Mouse (Mus musculus) gastrocnemius, postnatal 14 days (tissue): ENCODE data around the gene G530012D18Rik. TPM values are rescaled to one million over a fixed set of nuclear protein-coding genes. Genes with fewer than 3 reads are reported as not detected.
A peak's percentile ranks its signal among the peaks of the same experiment; 100 is the strongest.
"Not testable (repeated sequence)": the region's sequence is repeated elsewhere in the genome, so short reads cannot be mapped to it uniquely, and the experiment has no call there.

ENCODE experiments used
- DNase-seq: peaks from one replicate; pipeline ENCODE4 v3.0.0; 2021; ENCODE audit warnings: mixed read lengths
- intact Hi-C: fragments of 180-260 bp; cut with DNase I; formaldehyde crosslinking; loops from one replicate; pipeline ENCODE4 v1.15.1; 2025; ENCODE audit warnings: low total_unique reads
- long read RNA-seq, 2 experiments: library from polyadenylated mRNA; stranded (forward); transcript quantifications; one replicate each; pipeline ENCODE4 v2.0.0; 2021
- total RNA-seq, 2 experiments: library from RNA; stranded (reverse); gene quantifications; 2 replicates each; pipeline ENCODE4 v1.2.3; 2021

G530012D18Rik gene
- not detected for total RNA-seq
- long read RNA-seq, experiment 1, result 0 reads
- long read RNA-seq, experiment 2, result 0 reads

DNA sequence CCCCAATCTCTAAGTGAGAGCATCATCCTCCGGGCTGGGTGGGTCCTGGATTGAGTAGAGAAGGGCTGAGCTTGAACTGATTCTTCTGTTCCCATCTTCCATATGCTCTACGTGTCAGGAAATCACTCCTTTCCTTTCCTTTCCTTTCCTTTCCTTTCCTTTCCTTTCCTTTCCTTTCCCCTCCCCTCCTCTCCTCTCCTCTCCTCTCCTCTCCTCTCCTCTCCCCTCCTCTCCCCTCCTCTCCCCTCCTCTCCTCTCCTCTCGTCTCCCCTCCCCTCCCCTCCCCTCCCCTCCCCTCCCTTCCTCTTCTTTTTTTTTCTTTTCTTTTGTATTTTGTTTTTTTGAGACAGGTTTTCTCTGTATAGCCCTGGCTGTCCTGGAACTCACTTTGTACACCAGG lies at the start of gene G530012D18Rik:
Gene G530012D18Rik, plus strand, starts transcription at position 301 of the 400 bp plus-strand sequence.
- DNase-seq, intact Hi-C loops: not testable (repeated sequence)

GRCm38 (mm10) chr1:85526401-85526800 lies 49.1 kb upstream of the G530012D18Rik start:
- DNase-seq, result not testable (repeated sequence)

DNA sequence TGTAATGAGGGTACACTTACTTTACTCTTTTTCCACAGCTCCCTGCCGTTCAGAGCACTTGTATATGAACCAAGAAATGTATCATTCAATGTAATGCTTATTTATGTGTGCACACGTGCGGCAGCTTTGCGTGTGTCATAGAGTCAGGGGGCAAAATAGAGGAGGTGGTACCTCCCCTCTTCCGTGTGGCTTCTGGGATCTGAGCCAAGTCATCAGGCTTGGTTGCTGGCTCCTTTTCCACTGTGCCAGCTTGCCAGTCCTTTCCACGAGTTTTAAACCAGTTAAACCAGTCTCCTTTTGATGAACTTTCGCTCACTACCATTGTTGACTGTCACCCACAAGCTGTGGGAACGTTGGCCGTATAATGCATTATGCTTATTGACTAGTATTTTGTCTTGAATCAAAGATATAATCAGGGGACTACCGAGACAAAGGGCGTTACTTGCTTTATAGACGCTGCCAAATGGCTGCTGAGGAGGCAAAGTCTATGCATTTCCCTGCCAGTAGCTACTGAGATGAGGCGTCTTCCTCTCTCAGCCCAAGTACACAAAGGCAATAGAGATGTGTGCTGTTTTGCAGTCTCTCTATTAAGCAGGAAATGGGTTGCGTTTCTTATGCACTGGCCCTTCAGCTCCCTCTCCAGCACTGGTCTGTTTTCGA lies 46.9 kb upstream of the G530012D18Rik start:
- DNase-seq, intact Hi-C loops: not testable (repeated sequence)

More at GRCm38 (mm10) chr1:85526401-85526800, 49.1 kb upstream of the G530012D18Rik start:
- intact Hi-C loops, result not testable (repeated sequence)

DNA sequence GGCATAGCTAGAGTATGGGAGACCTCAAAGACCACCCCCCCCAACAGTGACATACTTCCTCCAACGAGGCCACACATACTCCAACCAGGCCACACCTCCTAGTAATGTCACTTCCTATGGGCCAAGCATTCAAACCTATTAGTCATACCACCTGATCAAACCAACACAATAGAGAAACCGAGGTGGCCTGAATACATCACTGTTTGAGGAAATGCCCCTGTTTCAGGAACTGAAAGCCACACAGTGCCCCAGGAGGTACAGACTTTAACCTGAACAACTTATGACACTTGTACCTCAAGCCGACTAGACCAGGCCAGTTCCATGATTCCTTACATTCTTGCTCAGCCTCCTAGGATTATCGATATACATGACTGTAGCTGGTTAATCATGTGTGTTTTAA lies 31.7 kb upstream of the G530012D18Rik start:
- intact Hi-C loops, DNase-seq: not testable (repeated sequence)

DNA sequence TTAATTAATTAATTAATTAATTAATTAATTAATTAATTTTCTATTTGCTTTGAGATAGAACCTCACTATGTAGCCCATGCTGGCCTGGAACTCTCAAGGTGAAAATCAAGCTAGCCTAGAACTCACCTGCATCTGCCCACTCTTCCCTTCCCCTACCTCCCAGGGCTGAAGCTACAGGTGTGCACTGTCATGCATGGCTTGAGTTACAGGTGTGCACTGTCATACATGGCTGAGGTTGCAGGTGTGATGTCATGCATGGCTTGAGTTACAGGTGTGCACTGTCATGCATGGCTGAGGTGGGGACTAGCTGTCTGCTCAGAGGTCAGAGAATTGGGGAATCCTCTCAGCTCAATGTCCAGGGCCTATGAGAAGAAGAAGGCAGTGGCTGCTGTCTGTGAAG lies 29.0 kb upstream of the G530012D18Rik start:
- DNase-seq, intact Hi-C loops: not testable (repeated sequence)

DNA sequence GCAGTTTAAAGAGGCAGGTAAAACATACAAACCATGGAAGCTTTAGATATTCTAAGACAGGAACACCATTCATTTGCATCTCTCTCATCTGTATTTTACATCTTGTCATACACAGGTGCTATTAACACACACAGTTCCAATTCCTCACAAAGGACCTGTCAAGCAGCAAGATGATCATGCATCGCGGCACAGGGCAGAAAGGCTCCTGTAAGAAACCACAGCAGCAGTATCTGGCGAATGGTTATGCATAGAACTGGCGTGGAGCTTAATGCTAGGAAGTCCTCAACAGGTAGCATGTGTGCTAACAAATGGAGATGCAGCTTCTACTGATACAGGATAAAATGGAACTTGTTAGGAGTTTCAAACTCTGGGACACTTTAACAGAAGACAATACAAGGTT lies 20.2 kb upstream of the G530012D18Rik start:
- DNase-seq, result peak; percentile 7

GRCm38 (mm10) chr1:85573554-85573953 lies 1.9 kb upstream of the G530012D18Rik start:
- DNase-seq, intact Hi-C loops: not testable (repeated sequence)

More for the DNA sequence above, 20.2 kb upstream of the G530012D18Rik start:
- intact Hi-C loops, result not testable (repeated sequence)

DNA sequence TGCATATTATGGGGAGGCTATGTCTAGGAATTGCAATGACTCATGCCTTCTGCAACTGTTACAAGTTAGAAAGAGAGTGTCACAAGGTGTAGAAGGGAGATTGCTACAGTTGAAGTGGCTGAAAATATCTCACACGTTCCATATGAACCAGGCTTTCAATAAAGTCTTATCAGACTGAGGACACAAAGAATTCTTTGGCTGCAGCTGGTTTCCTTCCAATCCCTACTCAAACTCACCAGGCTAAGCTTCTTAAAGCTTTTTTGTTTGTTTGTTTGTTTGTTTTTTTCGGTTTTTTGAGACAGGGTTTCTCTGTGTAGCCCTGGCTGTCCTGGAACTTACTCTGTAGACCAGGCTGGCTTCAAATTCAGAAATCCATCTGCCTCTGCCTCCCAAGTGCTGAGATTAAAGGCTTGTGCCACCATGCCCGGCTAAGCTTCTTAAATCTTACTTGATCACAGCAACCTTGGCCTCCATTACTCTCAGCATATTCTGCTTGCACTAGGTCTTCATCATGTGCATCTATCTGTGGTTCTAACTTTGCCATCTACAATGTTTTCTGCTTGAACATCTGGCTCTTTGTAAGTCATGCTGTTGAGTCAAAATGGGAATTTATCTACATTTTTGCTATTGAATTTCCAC lies 3.0 kb downstream of the G530012D18Rik start:
- DNase-seq, intact Hi-C loops: not testable (repeated sequence)

DNA sequence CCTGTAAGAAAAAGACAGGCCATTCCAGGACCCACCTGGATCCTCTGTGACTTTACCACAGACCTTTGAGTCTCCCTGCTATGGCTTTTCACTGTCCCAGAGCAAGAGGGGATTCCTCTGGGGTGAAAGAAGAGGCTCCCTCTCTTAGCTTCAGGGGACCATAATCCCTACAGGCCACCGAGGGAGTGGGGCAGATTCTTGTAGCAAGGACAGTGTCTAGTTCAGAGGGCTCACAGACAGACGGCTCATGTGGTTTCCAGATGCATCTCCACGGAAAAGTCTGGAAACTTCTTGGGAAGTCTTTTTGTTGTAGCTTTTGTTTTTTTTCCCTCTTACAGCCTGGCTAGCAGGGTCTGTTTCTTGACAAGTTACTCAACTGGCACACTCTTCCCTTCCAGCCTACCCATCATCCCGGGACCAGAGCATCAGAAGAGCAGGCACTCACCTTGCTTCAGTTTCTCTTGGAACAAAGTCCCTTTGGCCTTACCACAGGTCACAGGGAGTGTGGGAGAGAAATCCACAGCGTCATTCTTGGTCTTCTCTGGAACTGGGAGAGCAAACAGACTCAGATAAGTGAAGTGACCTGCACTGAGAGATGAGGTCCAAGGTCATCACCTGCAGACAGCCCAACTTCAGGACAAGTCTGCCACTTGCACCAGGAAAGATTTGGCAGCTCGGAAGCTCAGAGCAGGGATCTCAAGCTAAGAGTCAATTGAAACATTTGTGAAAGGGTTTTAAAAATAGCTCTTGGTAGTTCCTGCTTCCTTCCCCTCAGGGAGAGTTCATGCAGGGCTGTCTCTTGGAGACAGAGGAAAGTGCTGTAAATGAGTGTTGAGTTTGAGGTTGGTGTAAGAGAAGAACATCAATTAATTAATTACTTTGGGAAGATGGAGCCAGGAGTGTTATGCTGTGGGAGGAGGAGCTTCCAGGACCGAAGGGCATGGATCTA lies 4.0 kb downstream of the G530012D18Rik start:
- intact Hi-C loops, DNase-seq: not testable (repeated sequence)

- intact Hi-C loops, DNase-seq: not testable (repeated sequence)
Measured at GRCm38 (mm10) chr1:85580148-85580534, 4.7 kb downstream of the G530012D18Rik start.

- intact Hi-C loops, DNase-seq: not testable (repeated sequence)
Measured at GRCm38 (mm10) chr1:85580578-85580977, 5.1 kb downstream of the G530012D18Rik start.

DNA sequence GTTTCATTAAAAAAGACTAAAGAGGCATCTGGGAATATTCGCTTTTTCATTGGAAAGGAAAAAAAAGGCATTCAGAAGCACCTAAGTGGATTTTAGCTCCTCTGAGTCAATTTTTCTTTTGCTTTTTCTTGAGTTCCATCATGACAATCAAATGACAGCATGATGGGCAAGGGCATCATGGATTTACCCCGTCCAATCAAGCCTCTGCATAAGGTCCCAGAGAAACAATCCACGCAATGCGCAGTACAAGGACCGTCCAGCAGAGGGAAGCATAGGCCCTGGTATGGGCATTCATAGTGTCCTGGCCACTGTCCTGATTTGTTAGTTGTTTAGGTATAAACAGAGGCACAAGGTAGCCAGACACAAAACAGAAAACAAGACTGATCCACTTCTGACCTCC lies 6.0 kb downstream of the G530012D18Rik start:
- intact Hi-C loops, DNase-seq: not testable (repeated sequence)

- DNase-seq, intact Hi-C loops: not testable (repeated sequence)
Measured at GRCm38 (mm10) chr1:85588697-85589096, 13.2 kb downstream of the G530012D18Rik start.

- intact Hi-C loops, result not testable (repeated sequence)
Measured at GRCm38 (mm10) chr1:85592526-85592925, 17.1 kb downstream of the G530012D18Rik start.

DNA sequence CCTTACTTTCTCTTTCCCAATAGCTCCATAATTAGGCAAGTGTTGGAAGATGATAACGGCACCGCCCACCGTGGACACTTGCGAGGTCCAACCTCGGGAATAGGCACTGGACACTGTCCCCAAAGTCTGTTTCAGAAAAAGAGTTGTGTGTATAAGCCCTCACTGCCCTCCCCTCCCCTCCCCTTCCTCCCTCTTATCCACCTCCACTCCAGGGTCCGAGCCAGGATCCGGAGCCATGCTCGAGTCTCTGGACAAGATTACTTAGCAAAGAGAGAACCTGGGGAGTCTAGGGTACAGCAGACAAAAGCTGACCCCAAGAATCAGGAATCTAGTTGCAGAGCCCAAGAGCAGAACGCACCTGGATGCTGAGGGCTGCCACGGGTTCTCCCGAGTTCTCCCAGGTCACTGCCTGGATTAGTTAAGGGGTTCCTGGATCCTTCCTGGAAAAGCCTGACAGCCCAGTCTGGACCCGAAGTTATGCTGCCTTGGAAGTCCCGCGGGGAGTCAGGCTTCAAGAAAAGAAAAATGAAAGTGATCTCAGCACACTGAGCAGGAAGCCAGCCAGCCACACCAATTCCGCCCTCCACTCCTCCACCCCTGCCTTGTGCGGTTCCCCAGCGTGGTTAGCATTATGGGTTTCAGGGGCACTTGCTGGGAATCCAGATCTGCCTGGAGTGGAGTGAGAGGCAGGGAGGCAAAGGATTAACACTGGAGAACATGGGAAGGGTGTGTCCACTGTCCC lies 23.0 kb downstream of the G530012D18Rik start, which contains the start of gene Sp110:
Gene Sp110, minus strand, starts transcription at position 547 of the 742 bp plus-strand sequence.
- intact Hi-C loops, result not testable (repeated sequence)
- DNase-seq, result peak; percentile 3

More at GRCm38 (mm10) chr1:85592526-85592925, 17.1 kb downstream of the G530012D18Rik start:
- DNase-seq, result not testable (repeated sequence)

DNA sequence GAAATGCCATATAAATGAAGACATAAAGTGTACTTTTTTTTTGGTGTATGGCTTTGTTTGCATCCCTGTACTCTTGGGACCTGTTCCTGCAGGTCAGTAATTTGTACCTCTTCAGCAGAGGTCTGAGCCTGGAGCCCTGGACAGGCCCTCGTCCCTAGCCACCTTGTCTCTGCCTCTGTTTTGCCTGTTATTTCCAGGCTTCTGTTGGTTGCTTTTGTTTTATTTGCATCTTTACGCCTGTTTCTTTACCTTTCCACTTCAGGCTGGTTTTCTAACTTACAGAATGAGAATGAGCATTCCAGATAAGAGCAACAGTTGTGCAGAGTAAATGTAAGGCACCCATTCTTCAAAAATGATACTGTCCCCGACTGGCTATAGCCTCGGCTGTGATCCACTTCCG lies 24.6 kb downstream of the G530012D18Rik start, which contains the start of gene Sp140:
Gene Sp140, plus strand, starts transcription at position 301 of the 400 bp plus-strand sequence.
- DNase-seq, intact Hi-C loops: not testable (repeated sequence)

DNA sequence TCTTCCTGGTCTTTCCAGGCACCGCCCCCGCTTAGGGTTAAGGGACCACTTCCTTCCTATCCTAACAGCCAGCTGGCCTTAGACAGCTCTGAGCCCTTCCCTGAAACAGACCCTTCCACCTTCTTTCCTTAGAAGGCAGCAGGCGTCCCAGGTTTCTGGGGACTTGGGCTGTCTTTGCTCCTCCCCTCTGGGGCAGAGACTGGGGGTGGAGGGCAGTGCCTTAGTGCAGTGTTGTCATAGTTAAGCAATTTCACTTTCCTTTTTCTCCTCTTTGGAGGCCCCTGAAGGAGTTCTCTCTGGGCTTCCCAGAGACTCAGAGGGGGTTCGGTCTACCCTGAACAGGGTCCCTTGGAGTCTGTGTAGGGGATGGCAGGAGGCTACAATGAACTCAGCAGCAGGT lies 25.3 kb downstream of the G530012D18Rik start:
- intact Hi-C loops, result not testable (repeated sequence)

GRCm38 (mm10) chr1:85604341-85604740 lies 28.9 kb downstream of the G530012D18Rik start:
- intact Hi-C loops, DNase-seq: not testable (repeated sequence)

More for the DNA sequence above, 25.3 kb downstream of the G530012D18Rik start:
- DNase-seq, result not testable (repeated sequence)
